Comparison of ENCODE assay signal across 8 mouse cellular contexts in the genomic region with DNA sequence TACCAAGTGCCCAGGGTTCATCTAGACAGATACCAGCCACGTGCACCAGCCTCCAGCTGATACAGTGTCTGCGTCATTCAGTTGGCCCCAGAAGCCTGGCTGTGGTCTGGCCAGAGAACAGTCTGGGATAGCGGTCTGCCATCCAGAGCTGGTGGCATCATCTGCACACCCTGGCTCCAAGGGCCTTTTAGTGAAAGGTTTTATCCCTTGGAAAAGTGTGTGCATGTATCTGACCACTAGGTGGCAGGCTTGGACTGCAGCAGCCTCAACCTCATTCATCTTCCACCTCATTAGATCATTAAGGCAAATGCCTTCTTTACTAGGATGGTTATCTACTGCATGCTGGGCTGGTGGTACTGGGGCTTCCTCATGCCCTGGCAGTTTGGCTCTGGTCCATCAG.
A peak's percentile ranks its signal among the peaks of the same experiment; 100 is the strongest.
DNase-seq lines count a peak whose midpoint lies in the region; ATAC-seq lines count a peak whose summit lies in the region.

No protein-coding gene starts in this region.

- H3K9me3 ChIP-seq in kidney, embryonic 15.5 days (replicated peaks) = no peaks in the 10 kb centered on the region
- no peaks in the 10 kb centered on the region for H3K9me3 ChIP-seq in midbrain, embryonic 12.5 days

- no peaks in the 10 kb centered on the region for H3K36me3 ChIP-seq in kidney, embryonic 15.5 days
- H3K36me3 ChIP-seq in midbrain, embryonic 12.5 days = no peaks in the 10 kb centered on the region

- no peak overlapping the region for H3K9ac ChIP-seq in kidney, embryonic 15.5 days
- no peak overlapping the region for H3K9ac ChIP-seq in midbrain, embryonic 12.5 days (replicated peaks)

- H3K27ac ChIP-seq in kidney, embryonic 15.5 days = no peak overlapping the region
- H3K27ac ChIP-seq in midbrain, embryonic 12.5 days (replicated peaks) = no peak overlapping the region

- no peaks in the 10 kb centered on the region for H3K4me1 ChIP-seq in kidney, embryonic 15.5 days
- H3K4me1 ChIP-seq in midbrain, embryonic 12.5 days = no peaks in the 10 kb centered on the region

- 14% methylated on average over 3 of the region's 3 CpGs for WGBS in kidney, embryonic 15.5 days
- 17% methylated on average over 3 of the region's 3 CpGs for WGBS in midbrain, embryonic 12.5 days

- ATAC-seq in kidney, embryonic 15.5 days (replicated peaks; ENCODE audit: low FRiP score) = no peak; the same call in 1 of the 2 replicates
- 0 out of 2 replicates have a peak, but pooled peaks have one; percentile 47 for ATAC-seq in midbrain, embryonic 12.5 days (ENCODE audit: low FRiP score, low read depth)

- intact Hi-C loops in left cerebral cortex, postnatal 14 days (cut with DNase I) = loop anchor here (2.0 kb wide), 2 partner anchors 367 to 493 kb away; no protein-coding TSS in a partner anchor

- no peak overlapping the region for H3K4me3 ChIP-seq in kidney, embryonic 15.5 days (replicated peaks)
- H3K4me3 ChIP-seq in midbrain, embryonic 12.5 days = no peak overlapping the region

- no peak overlapping the region for H3K4me2 ChIP-seq in kidney, embryonic 15.5 days
- no peak overlapping the region for H3K4me2 ChIP-seq in midbrain, embryonic 12.5 days (replicated peaks)

- H3K27me3 ChIP-seq in kidney, embryonic 15.5 days = no peaks in the 10 kb centered on the region
- H3K27me3 ChIP-seq in midbrain, embryonic 12.5 days = no peaks in the 10 kb centered on the region

- DNase-seq in kidney, adult 11 months = peak; percentile 52
- peak; percentile 89 to 91 for DNase-seq in cerebellum, postnatal 10 days
- DNase-seq in frontal cortex, postnatal 14 days (ENCODE audit: low spot score in 2 of 2) = peak; percentile 66 to 81
- peak; percentile 55 for DNase-seq in induced T-regulatory cell, adult 2 months (ENCODE audit: low read depth)
- DNase-seq in left cerebral cortex, postnatal 14 days (ENCODE audit: low spot score in 2 of 2) = peak; percentile 80 to 89
- peak; percentile 44 for DNase-seq in skeletal muscle tissue, adult 2 months (ENCODE audit: low read depth, low spot score)
